In the genomic region with DNA sequence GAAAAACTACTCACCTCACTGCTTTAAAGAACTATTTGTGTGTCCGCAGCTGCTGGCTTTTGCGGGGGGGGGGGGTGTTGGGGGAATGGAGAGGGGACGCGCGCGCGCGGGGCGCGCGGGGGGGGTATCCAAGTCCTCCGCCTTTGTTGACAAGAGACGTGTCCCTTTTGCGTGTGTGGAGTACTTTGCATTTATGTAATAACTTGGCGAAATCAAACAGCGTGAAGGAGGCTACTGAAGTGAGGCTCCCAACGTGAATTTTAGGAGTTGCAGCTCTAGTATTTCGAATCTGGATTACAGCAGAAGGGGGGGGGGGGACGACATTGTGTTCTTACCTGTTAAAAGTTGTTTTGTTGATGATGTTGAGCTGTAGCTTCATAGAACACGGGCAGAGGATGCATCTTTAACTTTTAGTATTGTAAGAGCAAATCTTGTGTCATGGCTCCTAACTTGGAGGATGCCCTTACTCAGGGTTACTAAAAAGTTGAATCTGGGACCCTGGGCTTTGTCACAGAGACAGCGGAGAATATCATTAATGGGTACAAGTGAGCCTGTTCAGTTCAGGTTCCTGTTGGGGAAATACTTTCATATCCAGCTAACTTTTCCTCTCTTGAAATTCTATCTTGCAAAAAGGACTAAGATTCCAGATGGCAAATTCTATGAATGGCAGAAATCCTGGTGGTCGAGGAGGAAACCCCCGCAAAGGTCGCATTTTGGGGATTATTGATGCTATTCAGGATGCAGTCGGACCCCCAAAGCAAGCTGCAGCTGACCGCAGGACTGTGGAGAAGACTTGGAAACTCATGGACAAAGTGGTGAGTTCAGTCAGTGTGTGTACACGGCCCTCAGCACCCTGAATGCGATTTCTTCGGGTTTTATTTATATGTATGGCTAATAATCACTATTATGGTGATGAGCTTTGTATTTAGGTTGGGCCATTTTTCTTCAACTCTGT, we compare ENCODE assay signal across 7 mouse cellular contexts. TPM values are rescaled to one million over a fixed set of nuclear protein-coding genes. Genes with fewer than 3 reads are reported as not detected.
DNase-seq lines count a peak whose midpoint lies in the region; ATAC-seq lines count a peak whose summit lies in the region.

No protein-coding gene starts in this region.

- H3K36me3 ChIP-seq in lung, embryonic 16.5 days (ENCODE audit: control insufficient read depth, insufficient read depth, low read length): peaks cover 14% of the 10 kb centered on the region; the same call in 1 of the 2 replicates
- no peaks in the 10 kb centered on the region; the same call in 1 of the 2 replicates for H3K36me3 ChIP-seq in embryonic facial prominence, embryonic 11.5 days (replicated peaks; ENCODE audit: control insufficient read depth, insufficient read depth, low read depth, low read length)
- 0 out of 2 replicates have a peak, but pooled peaks cover 4% of the 10 kb centered on the region for H3K36me3 ChIP-seq in hindbrain, embryonic 15.5 days
- H3K36me3 ChIP-seq in midbrain, embryonic 16.5 days (ENCODE audit: control insufficient read depth, insufficient read depth, low read length): peaks cover 3% of the 10 kb centered on the region; the same call in 1 of the 2 replicates

- DNase-seq in lung, postnatal 36 days: no peak
- DNase-seq in embryonic facial prominence, embryonic 11.5 days (ENCODE audit: low spot score): peak; percentile 33
- DNase-seq in spleen, adult 12 weeks (ENCODE audit: low spot score): no peak
- no peak for DNase-seq in layer of hippocampus, postnatal 25 days (ENCODE audit: extremely low spot score in 1 of 2, low spot score in 1 of 2)

- peak overlapping the region; percentile 69 for H3K4me2 ChIP-seq in lung, embryonic 16.5 days (ENCODE audit: low read depth, low read length)
- peak overlapping the region; percentile 57 for H3K4me2 ChIP-seq in embryonic facial prominence, embryonic 11.5 days (ENCODE audit: low read depth, low read length)
- peak overlapping the region; percentile 61 for H3K4me2 ChIP-seq in hindbrain, embryonic 15.5 days
- peak overlapping the region; percentile 71 for H3K4me2 ChIP-seq in midbrain, embryonic 16.5 days (ENCODE audit: low read length)

- peak overlapping the region; percentile 99 for H3K27ac ChIP-seq in lung, embryonic 16.5 days (ENCODE audit: low read length)
- peak overlapping the region; percentile 91 for H3K27ac ChIP-seq in embryonic facial prominence, embryonic 11.5 days (replicated peaks; ENCODE audit: low read depth, low read length)
- H3K27ac ChIP-seq in hindbrain, embryonic 15.5 days (replicated peaks): peak overlapping the region; percentile 95
- H3K27ac ChIP-seq in midbrain, embryonic 16.5 days (ENCODE audit: low read length): peak overlapping the region; percentile 98

- H3K9ac ChIP-seq in lung, embryonic 16.5 days (ENCODE audit: low read length): peak overlapping the region; percentile 98
- H3K9ac ChIP-seq in embryonic facial prominence, embryonic 11.5 days (replicated peaks; ENCODE audit: low read length): peak overlapping the region; percentile 97
- peak overlapping the region; percentile 98 for H3K9ac ChIP-seq in hindbrain, embryonic 15.5 days
- peak overlapping the region; percentile 95 for H3K9ac ChIP-seq in midbrain, embryonic 16.5 days (ENCODE audit: low read depth, low read length)

- peaks cover 17% of the 10 kb centered on the region for H3K4me1 ChIP-seq in lung, embryonic 16.5 days (replicated peaks; ENCODE audit: control insufficient read depth, insufficient read depth, low read length)
- H3K4me1 ChIP-seq in embryonic facial prominence, embryonic 11.5 days (ENCODE audit: control insufficient read depth, insufficient read depth, low read length): no peaks in the 10 kb centered on the region
- H3K4me1 ChIP-seq in hindbrain, embryonic 15.5 days (replicated peaks): peaks cover 36% of the 10 kb centered on the region
- H3K4me1 ChIP-seq in midbrain, embryonic 16.5 days (ENCODE audit: control insufficient read depth, insufficient read depth, low read length): peaks cover 45% of the 10 kb centered on the region

- WGBS in lung, embryonic 16.5 days: 15% methylated on average over 29 of the region's 29 CpGs
- WGBS in embryonic facial prominence, embryonic 11.5 days: 13% methylated on average over 29 of the region's 29 CpGs
- 12% methylated on average over 29 of the region's 29 CpGs for WGBS in hindbrain, embryonic 15.5 days
- WGBS in midbrain, embryonic 16.5 days: 8% methylated on average over 29 of the region's 29 CpGs

- no peaks in the 10 kb centered on the region for H3K9me3 ChIP-seq in lung, embryonic 16.5 days (ENCODE audit: control insufficient read depth, low read length)
- no peaks in the 10 kb centered on the region for H3K9me3 ChIP-seq in embryonic facial prominence, embryonic 11.5 days (replicated peaks; ENCODE audit: control insufficient read depth, low read length)
- no peaks in the 10 kb centered on the region for H3K9me3 ChIP-seq in hindbrain, embryonic 15.5 days
- no peaks in the 10 kb centered on the region for H3K9me3 ChIP-seq in midbrain, embryonic 16.5 days (replicated peaks; ENCODE audit: control insufficient read depth, low read length, poor library complexity, severe bottlenecking)

- H3K27me3 ChIP-seq in lung, embryonic 16.5 days (ENCODE audit: control insufficient read depth, insufficient read depth, low read depth, low read length): no peaks in the 10 kb centered on the region
- H3K27me3 ChIP-seq in embryonic facial prominence, embryonic 11.5 days (ENCODE audit: control insufficient read depth, insufficient read depth, low read length): no peaks in the 10 kb centered on the region
- H3K27me3 ChIP-seq in hindbrain, embryonic 15.5 days: no peaks in the 10 kb centered on the region
- no peaks in the 10 kb centered on the region for H3K27me3 ChIP-seq in midbrain, embryonic 16.5 days (ENCODE audit: control insufficient read depth, insufficient read depth, low read depth, low read length)

- H3K4me3 ChIP-seq in lung, embryonic 16.5 days (ENCODE audit: low read length): peak overlapping the region; percentile 94
- peak overlapping the region; percentile 91 for H3K4me3 ChIP-seq in embryonic facial prominence, embryonic 11.5 days (ENCODE audit: low read depth, low read length)
- peak overlapping the region; percentile 98 for H3K4me3 ChIP-seq in hindbrain, embryonic 15.5 days
- H3K4me3 ChIP-seq in midbrain, embryonic 16.5 days (ENCODE audit: low read depth, low read length): peak overlapping the region; percentile 96

- ATAC-seq in lung, embryonic 16.5 days (ENCODE audit: low read depth): no peak
- ATAC-seq in embryonic facial prominence, embryonic 11.5 days (replicated peaks; ENCODE audit: insufficient number of reproducible peaks, low FRiP score, low TSS enrichment, low read depth): no peak
- ATAC-seq in hindbrain, embryonic 15.5 days (ENCODE audit: low FRiP score, low read depth): no peak
- no peak for ATAC-seq in midbrain, embryonic 16.5 days

RNA-seq across cellular contexts. Expression of a gene that starts 1.6 kb away (rescaled TPM):
- polyA plus RNA-seq in lung, embryonic 16.5 days (2015; fragmentation: Nextera tagmentation; extraction: Ambion mirVana): 14.6 and 15.3 TPM in 2 replicates
- polyA plus RNA-seq in embryonic facial prominence, embryonic 11.5 days (2014; fragmentation: Nextera tagmentation; extraction: Ambion mirVana): 30.0 and 31.2 TPM in 2 replicates
- 11.5 and 12.3 TPM in 2 replicates for polyA plus RNA-seq in hindbrain, embryonic 15.5 days (2015; fragmentation: Nextera tagmentation; extraction: Ambion mirVana)
- polyA plus RNA-seq in midbrain, embryonic 16.5 days (2015; fragmentation: Nextera tagmentation; extraction: Ambion mirVana): 10.4 and 12.0 TPM in 2 replicates
- 10 to 100 TPM; 37.2 to 39.9 TPM for total RNA-seq in layer of hippocampus, postnatal 25 days (2021)
